Mouse (Mus musculus) thymus, postnatal 0 days (tissue): Measurements from ENCODE around the gene Bach2. TPM values are rescaled to one million over a fixed set of nuclear protein-coding genes. Genes with fewer than 3 reads are reported as not detected.

Experiments used
- DNase-seq: peaks from one replicate; pipeline ENCODE4 v3.0.0-alpha.2; 2015; ENCODE audit warnings: low spot score
- polyA plus RNA-seq: library from polyadenylated mRNA; unstranded; fragments of >200 nt; fragmentation: Nextera tagmentation; extraction: Ambion mirVana; gene quantifications from 2 replicates; pipeline ENCODE4 v1.2.1, GENCODE M21; 2015

Gene Bach2
- polyA plus RNA-seq, 1 experiment from 2014 or later: 4.8 TPM

DNA sequence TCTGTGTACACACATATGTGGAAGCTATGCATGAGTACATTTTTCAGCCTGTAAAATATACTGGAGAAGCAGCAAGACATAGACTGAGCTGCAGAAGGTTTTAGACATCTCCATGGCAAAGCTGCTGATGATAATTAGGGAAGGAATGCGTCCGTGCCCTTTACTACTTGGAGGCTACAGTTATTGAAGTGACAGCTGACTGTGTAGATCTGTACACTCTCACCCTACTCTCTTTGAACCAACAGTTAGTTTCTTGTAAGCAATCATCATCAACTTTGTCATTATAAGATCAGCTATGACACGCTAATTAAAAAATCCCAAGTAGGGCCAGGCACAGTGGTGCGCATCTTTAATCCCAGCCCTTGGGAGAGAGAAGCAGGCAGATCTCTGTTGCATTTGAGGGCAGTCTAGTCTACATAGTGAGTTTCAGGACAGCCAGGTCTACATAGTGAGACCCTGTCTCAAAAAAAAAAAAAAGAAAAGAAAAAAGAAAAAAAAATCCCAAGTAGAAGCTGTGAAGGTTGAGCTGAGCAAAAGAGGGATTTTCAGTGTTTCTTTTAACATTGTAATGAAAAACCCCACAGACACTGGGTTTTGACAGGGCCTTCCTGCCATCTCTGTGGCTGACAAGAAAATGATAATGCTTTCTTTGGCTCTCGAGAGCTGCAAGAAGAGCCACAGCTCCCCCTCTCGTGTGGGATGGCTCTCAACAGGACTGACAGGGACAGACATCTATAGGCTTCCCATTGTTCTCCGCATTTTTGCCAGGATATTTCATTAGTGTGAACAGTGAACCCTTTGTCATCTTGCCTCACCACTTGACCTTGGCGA is 322.3 kb downstream of the Bach2 start:
- peak; percentile 52 for DNase-seq

DNA sequence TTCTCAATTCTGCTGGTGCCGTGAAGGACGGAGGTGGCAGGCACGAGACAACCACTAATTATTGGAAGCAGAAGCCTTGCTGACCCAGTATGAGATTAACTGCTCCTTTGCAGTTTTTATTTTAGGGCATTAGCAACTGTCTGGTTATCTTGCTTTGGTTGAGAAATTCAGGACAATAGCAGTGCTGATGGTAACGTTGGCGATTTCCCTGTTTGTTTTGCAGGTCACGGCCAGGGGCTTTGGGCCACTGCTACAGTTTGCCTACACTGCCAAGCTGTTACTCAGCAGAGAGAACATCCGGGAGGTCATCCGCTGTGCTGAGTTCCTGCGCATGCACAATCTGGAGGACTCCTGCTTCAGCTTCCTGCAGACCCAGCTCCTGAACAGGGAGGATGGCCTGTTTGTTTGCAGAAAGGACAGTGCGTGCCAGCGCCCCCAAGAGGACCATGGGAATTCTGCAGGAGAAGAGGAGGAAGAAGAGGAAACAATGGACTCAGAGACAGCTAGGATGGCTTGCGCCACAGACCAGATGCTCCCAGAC is 323.0 kb downstream of the Bach2 start:
- DNase-seq: peak; percentile 27

DNA sequence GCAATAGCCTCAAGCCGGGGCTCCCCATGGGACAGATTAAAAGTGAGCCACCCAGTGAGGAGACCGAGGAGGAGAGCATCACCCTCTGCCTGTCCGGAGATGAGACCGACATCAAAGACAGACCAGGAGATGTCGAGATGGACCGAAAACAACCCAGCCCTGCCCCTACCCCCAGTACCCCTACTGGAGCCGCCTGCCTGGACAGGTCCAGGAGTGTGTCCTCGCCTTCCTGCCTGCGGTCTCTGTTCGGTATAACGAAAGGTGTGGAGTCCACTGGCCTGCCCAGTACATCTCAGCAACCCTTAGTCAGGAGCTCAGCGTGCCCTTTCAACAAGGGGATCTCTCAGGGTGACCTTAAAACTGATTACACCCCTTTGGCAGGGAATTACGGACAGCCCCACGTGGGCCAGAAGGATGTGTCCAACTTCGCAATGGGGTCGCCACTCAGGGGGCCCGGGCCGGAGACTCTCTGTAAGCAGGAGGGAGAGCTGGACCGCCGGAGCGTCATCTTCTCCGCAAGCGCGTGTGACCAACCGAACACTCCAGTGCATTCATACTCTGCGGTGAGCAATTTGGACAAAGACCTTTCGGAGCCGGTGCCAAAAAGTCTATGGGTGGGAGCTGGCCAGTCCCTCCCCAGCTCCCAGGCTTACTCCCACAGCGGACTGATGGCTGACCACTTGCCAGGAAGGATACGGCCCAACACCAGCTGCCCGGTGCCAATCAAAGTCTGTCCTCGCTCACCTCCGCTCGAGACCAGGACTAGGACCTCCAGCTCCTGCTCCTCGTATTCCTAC is 323.9 kb downstream of the Bach2 start:
- no peak for DNase-seq

DNA sequence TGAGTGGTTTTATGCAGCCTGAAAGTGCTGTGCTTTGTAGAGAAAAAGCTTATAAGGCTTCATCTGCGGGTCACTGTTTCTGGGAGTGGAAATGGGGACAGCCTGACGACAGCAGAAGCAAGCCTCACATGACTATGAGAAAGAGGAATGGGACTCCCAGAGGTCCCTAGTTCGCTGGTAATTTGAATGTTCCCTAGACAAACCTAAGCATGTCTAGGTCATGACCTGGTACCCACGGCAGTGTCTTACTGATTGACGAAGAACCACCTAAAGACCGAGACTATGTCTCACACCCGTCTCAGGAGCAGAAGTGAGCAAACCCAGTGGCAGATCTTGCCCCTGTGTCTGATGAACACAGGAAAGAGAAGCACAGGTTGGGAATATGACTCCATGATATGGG is 325.8 kb downstream of the Bach2 start:
- DNase-seq: no peak

DNA sequence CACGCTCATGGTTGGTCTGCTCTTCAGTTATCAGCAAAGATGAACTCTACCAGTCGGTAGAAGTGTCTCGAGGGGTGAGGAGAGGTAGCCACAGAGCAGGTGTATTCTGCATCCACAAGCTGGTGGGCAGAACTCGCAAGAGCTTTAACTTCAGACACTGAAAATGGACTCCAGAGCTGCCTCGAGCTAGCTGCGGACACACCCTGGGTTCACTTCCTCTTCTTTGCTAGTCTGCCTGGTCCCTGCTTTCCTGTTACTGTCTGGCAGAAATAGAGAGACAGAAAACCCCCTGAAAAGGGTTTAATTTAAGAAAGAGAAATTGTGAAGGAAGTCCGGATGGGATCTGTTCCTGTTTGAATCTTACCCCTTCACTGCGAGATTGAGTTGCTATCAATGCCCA is 326.3 kb downstream of the Bach2 start:
- no peak for DNase-seq

DNA sequence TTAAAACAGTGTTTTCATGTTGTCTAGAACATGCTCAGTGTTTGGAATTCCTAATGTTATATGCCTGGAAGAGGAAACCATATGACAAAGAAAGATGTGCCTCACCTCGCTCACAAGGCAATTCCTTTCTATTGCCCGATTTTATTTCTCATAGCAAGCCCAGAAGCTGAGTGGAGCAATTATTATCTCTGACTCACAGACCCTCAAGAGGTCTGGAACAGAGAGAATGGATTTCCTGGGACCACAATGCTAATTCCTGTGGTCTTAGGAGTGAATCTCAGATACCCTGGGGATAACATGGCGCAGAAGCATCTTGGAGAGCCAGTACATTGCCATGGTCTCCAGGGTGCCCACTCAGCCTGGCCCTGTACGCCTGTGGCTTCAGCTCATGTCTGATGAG is 330.4 kb downstream of the Bach2 start:
- DNase-seq: no peak

DNA sequence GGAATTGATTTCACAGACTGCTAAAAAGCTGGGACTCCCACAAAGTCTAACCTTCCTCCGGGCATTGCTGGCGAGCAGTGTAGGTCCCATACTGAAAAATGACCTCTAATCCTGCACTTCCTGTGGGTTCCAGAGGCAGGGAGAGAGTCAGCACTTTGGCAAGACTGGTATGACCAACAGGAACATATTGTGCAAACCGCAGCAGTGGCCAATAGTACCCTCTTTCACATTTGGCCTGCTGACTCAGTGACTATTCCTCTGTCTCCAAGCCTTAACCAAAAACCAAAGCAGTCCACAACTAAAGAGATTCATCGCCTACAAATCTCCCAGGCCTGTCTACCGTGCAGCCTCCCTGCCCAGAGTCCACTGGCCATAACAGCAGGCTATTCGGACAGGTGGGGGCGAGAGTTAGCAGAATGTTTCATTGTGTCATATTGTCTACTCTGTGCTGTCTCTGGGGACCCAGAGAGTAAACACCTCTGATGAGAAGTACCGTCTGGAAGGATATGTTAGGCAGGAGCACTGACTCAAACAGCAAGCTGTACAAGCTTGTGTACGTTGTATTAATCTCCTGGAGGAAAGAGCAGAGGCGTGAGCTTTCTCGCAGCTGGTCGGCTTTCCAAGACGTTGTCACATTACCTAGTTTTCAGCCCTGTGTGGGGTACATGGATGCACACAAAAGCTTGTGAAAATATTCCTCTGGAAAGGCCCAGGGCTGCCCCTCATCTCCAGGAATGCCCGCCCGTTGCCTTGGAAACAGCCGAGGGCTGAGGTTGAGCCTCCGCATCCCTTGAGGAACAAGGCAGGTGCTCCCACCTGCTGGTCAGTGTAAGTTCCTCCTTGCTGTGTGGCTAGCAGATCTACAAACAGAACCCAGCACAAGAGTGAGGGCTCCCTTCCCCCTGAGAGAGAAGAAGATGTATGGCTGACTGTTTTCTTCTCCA is 331.7 kb downstream of the Bach2 start:
- no peak for DNase-seq

DNA sequence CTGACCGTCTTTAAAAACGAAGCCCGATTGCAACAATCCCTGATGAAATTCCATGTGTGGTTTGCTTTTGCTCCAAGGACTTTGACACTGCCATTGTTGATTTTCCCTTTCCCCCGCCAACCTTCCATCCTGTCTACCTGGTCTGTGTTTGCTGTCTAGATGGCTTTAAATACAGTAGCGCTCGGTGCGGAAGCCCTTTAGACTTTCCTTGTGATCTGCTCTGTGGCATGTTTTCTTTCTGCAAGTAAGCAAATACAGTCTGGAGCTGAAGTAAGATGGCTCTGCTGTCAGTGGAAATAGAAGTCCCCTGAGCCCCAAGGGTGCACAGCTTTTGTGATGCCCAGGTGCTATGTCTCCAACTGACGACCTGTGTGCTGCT is 332.3 kb downstream of the Bach2 start:
- no peak for DNase-seq

DNA sequence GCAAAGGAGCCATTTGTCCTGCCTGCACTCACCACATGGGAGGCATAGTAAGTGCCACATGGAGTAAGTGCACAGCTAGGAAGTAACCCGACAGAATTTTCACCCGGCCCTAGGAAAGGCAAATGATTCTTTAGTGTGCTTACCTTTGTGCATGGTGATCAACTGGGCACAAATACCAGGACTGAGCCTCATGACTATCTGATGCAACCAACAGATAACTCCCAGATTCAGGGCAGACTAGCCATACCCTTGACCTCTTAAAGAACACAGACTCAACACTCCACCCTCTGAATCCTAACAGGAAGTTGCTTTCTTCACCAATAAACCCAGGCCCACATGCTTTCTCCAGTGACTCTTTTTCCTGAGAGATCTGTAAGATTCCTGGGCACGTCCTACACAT is 332.8 kb downstream of the Bach2 start:
- DNase-seq: no peak

DNA sequence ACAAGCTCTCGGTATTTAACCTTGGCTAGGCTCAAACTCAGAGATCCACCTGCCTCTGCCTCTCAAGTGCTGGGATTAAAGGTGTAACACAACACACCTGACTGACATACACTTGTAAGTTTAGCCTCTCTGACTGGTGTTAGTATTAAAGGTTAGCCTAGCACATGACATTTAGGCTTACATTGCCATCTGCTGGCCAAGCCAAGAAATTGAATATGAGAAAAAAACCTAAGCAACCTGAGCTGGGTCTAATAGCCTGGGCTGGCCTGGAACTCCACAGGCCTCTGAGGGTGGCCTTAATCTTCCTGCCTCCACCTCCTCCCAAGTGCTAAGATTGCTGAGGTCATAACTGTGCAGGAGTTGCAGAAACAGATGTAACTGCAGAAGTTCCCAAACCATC is 333.5 kb downstream of the Bach2 start:
- peak; percentile 65 for DNase-seq

DNA sequence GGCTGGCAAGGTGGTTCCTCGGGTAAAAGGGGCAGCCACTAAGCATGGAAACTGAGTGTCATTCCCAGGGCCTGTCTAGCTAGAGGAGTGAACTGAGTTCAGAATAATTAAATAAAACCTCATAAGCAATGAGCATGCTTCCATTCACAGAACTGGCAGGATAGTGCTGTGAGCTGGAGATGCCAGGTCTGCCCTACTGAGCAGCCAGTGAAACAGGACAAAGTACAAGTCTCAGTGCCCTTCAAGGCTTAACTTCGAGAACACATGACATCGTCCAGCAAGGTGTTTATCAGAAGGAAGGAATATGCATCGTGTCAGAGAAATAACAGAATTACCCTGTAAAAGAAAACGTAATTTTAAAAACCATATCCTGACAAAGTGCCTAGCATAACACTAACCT is 335.0 kb downstream of the Bach2 start:
- no peak for DNase-seq

DNA sequence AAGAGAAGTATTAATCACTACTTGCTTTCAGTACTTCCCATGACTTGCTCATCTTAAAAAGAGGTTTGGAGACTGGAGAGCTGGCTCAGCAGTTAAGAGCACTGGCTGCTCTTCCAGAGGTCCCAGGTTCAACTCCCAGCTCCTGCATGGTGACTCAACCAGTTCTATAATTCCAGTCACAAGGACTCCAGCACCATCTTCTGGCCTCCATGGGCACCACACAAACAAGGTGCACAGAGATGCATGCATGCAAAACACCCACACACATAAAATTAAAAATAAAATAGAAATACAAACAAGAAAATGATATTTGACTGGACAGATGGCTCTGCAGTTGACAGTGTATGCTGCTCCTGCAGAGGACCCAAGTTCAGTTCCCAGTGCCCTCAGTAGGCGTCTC is 336.0 kb downstream of the Bach2 start:
- no peak for DNase-seq

DNA sequence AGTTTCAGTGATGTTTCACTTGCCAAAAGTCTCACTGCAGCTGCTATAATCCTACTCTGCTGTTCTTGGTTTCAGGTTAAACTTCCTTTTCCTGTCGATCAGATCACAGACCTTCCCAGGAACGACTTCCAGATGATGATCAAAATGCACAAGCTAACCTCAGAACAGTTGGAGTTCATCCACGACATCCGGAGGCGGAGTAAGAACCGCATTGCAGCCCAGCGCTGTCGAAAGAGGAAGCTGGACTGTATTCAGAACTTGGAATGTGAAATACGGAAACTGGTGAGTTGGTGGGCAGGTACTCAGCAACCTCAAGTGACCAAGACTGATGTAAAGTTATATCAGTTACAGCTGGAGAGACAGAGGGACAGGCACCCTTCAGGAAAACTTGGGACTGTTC is 336.6 kb downstream of the Bach2 start:
- peak; percentile 29 for DNase-seq

DNA sequence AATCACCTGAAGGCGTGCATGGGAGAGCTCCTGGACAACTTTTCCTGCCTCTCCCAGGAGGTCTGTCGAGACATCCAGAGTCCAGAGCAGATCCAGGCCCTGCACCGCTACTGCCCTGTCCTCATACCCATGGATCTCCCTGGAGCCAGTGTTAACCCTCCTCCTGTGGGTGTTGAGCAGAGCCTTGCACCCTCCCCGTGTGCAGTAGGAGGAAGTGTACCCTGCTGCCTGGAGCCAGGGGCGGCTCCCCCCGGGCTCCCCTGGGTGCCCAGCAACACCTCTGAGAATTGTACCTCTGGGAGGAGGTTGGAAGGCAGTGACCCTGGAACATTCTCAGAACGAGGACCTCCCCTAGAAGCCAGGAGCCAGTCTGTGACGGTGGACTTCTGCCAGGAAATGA is 341.2 kb downstream of the Bach2 start:
- no peak for DNase-seq

DNA sequence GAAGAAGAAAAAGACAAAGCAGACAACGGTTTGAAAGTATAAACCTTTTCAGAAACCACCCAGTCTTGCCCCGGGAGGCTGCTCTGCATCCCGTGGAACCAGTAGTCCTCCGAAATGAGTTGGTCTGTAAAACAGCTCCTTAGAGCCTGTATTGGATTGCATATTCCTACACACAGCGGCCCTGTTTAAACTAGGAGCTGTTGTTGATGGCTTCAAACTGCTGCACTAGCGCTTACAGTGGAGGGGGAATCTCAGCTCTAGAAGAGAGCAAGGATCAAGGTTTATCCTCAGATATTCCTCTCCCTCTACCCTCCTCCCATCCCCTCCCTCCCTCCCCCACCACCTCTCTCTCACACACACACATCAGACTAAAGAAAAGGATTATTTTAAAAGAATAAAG is 345.6 kb downstream of the Bach2 start:
- no peak for DNase-seq

DNA sequence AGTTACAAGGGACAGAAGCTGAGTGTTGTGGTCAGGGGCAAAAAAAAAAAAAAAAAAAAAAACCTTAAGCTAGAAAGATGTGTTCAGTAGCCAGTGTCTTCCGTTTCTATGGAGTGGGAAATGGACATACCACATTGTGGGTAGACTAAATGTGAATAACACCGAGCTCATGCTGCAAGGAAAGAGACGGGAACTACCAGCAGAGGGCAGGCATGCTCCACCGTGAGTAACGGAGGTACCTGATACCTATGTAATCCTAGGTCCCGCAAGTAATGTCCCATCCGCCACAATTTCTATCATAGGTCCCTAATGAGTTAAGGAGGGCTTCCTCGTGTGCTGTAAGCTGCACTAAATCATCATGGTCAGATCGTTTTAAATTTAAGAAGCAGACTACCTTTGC is 348.0 kb downstream of the Bach2 start:
- peak; percentile 82 for DNase-seq

DNA sequence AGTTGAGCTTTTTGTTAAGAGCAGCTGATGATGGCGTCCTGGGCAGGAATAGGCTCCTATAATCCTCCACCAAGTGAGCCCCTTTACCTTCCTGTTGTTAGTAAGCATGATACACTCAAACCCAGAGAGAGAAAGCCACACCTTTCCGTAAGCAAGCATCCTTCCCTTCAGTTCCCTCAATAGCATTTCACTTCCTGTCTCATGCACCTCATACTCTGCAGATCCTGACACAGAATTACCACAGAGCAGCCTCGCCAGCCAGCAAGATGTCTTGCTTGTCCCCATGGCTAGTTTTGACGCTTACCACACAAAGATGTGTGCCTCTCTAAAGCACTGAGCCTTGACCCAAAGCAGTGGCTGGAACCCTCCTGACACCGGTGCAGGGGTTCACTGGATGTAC is 348.9 kb downstream of the Bach2 start:
- DNase-seq: no peak

DNA sequence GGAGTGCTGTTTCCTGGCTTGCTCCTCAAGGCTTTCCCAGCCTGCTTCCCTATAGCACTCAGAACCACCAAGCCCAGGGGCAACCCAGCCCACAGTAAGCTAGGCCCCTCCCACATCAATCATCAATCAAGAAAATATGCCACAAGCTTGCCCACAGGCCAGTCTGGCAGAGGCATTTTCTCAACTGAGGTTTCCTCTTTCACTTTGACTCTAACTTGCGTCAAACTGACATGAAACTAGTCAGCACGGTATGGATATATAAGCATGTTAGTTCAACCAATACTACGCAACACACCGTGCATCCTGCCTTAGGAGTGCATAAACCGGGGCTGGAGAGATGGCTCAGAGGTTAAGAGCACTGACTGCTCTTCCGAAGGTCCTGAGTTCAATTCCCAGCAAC is 349.6 kb downstream of the Bach2 start:
- no peak for DNase-seq

DNA sequence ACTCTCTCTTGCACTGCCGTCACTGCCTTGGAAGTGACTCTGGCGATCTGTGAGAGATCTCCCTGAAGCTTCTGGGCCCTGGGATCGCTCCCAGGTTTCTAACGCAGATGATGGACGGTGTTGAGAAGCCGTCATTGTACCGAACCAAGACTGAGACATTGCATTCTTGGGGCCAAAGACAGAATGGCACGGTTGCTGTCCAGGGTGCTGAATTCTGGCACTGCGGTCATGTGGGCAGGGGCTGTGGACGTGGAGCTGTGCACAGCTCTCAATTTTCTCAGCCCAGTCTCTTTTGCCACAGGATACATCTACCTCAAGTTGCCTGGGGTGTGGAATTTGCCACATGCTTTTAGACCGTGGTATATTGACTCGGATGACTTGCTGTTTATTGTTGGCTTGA is 362.5 kb downstream of the Bach2 start:
- DNase-seq: peak; percentile 65

DNA sequence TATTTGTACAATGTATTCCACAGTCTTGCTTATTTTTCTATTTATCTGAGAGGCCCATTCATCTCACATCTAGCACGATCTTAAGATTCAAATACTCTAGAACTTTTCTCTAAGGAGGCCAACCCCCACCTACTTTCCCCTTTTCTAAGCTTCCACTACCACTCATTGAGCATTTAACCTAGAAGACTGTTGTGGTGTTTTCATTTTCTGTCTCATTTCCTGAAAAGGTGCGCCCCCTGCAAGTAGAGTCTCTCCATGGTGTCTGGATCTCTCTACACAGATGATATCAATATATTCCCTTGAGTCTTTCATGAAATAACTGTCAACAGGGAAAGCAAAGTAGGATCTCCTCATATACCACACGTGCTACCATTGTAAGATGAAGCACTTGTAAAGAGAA is 364.1 kb downstream of the Bach2 start, which contains the start of gene Gja10:
Gene Gja10 (minus strand): TSS at position 101 of the 400 bp plus-strand sequence.
- DNase-seq: no peak
